Mouse (Mus musculus): Measurements from ENCODE around the gene Rxylt1.

DNA sequence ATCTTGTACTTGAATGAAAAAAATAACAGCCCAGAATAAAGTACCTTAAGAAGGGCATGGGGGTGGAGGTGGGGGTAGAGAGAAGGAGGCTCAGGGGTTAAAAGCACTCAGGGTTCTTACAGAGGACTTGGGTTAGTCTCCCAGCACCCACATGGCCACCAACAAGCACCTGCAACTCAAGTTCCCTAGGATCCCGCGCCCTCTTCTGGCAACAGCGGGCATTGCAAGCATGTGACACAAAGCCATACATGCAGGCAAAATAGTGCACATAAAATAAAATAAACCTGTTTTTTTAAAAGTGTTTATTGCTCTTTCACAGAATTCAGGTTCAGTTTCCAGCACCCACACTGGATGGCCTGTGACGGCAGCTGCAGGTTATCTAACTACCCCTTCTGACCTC, 56.8 kb downstream of the Rxylt1 start:
- TF ChIP-seq CTCF (IDR thresholded peaks at IDR 0.05) = peak; percentile 59
- no peak for TF ChIP-seq POLR2A (IDR thresholded peaks at IDR 0.05; ENCODE audit: insufficient read depth, low read depth, low read length)
- no peak for TF ChIP-seq EP300 (IDR thresholded peaks at IDR 0.05; ENCODE audit: insufficient read depth, low read depth, low read length)
